Mouse (Mus musculus) CD4-positive, CD25-positive, alpha-beta regulatory T cell, adult 2 months (primary cell): Measurements from ENCODE around the gene Ephb2.

Source experiments
- DNase-seq: peaks from one replicate; pipeline ENCODE4 v3.0.0-alpha.2; 2012; ENCODE audit warnings: low read depth, low spot score

Ephb2 gene

DNA sequence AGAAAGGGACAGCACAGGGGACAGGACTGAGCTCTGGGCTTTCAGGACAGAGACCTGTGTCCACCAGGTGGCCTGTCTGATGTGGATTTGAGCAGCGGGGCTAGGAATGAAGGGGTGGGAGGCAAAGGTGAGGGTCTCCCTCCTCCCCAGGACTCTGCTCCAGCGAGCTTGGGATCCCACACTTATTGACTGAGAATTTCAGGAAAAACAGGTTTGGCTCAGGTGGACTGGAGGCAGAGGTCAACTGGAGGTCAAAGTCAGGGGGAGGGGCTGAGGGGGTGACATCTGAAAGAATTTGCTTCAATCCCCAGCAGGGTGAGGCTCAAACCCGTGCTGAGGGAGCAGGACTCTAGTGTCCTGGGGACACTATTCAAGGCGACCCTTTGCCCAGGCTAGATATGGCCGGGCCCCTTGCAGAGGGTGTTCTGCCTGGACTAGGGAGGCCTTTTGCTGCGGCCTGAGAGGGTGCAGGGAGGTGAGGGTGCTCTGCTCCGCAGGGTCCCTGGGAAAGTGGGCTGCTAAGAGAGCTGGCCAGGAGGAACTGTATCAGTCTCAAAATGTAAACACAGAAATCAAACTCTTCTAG, 103.2 kb downstream of the Ephb2 start:
- no peak for DNase-seq

DNA sequence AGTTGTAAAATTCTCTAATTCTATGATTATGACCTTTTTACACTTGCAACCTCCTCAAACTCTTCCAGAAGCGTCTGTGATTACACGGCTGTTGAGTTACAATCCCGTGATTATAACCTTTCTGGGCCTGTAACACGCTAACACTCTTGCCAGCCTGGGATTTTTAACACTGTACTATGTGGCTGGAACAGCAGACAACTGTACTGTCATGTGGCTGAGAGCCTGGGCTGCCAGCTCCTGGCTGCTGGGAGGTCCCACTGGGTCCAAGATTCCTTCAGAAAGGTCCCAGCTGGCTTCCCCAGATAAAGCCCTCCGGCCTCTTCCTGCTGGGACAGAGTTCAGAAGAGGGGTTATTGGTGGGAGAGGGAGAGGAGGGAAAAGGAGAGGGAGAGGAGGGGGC, 104.0 kb downstream of the Ephb2 start:
- DNase-seq, result no peak

DNA sequence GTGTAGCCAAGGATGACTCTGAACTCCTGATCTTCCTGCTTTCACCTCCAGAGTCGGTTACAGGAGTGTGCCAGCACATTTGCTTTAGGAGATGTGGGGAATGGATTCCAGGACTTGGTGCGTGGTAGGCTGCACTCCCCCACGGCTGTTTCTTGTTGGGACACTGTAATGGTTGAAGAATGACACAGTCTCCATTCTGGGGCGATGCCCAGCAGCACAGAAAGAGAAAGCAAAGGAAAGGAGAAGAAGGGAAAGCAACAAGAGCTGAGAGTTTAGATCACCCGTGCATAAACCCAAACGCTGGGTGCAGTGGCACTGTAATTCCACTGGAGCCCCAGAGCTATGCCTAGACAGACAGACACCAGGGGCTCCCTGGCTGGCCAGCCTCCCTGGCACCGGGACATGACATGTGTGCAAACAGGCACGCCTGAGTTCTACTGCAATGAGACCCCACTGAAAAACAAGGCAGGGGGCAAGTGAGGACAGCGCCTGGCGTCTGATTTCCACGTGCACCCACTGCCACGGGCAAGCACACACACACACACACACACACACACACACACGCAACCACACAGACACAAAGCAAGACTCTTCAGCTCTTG, 104.7 kb downstream of the Ephb2 start:
- no peak for DNase-seq

DNA sequence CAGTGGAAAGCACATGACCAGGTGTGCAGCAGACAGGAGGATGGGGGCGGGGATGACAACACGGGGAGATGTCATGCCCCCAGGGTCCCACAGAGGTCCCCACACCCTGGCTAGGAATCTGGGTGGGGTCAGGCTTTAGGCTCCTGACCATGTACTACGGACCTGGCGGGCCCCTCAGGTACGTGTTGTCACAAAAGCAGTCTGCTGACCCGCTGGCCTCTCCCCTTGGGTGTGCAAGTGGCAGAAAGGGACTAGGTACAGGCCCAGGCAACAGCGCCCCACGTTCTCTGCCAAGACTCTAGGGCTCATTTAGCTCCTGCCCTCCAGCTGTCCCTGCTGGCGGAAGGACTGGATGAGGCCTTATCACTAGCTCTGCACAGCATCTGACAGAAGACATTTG, 105.3 kb downstream of the Ephb2 start:
- no peak for DNase-seq

DNA sequence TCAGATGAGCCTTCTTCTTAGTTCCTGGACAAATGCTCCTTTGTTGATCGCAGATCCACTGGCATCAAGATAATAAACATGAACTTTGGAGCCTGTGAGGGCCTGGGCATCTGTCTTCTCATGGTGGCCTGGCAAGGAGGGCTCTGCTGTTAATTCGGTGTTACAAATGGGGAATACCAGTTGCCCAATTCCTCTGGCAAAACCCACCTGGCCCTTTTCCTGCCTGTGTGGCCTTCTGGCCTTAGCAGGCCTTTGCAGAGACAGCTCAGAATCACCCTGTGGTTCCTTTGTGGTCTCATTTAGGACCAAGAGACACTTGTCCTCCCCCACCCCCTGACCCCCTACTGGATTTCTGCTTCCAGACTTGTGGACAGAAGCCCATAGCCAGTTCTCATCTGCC, 106.2 kb downstream of the Ephb2 start:
- DNase-seq, result no peak

DNA sequence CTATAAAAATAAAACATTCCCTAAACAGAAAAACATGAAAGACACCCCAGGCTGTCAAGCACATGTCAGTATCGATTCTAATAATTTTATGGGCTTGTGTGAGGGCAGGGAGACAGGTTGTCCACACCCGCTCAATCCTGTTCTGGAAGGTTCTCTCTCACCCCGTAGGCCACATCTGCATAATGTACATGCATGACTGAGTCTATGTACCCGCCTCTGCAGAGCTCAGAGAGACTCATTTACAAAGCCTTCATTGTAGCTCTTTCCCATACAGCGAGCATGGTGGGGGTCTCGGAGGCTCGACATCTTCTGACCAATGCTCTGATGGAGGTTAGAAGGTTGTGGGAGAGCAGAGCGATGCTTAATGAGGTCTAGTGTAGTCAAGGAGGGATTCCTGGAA, 108.8 kb downstream of the Ephb2 start:
- no peak for DNase-seq

DNA sequence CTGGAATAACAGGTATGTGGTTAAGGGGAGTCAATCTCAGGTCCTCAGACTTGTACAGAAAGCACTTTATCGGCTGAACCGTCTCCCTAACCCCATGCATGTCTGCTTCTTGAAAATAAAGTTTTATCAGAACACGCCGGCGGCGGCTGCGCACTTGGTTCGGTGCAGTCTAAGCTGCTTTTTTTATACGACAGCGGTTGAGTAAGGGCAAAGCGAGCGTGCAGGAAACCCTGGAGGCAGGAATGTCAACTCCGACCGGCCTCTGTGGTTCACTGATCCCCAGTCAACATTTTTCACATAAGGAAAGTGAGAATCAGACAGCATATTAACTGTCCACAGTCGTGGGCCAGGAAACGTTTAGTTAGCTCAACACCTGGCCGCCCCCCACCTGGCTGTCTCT, 111.1 kb downstream of the Ephb2 start:
- no peak for DNase-seq

DNA sequence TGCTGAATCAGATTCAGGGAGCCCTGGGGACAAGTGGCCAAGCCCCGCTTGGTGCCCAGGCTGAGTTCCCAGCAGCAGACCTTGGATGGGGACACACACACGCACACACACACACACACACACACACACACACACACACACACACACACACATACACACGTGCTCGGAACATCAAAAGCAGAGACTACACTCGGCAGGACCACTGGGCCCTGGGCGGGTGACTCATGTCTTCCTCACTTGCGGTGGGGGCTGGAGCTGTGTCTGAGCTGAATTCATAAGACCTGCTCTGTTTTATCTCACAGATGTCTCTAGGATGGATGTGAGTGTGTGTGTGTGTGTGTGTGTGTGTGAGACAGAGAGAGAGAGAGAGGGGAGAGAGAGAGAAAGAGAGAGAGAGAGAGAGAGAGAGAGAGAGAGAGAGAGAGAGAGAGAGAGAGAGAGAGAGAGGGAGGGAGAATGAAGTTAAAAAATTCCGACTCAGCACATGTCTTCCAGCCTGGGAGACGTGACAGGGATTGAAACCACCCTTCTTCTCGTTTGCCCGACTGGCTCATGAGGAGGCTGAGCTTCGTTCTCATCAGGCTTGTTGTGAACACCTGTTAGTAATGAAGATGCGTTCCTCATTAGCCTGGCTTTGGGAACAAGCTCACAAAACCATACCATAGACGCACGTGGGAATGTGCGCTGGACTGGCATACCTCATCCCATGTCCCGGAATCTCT, 113.3 kb downstream of the Ephb2 start:
- no peak for DNase-seq

DNA sequence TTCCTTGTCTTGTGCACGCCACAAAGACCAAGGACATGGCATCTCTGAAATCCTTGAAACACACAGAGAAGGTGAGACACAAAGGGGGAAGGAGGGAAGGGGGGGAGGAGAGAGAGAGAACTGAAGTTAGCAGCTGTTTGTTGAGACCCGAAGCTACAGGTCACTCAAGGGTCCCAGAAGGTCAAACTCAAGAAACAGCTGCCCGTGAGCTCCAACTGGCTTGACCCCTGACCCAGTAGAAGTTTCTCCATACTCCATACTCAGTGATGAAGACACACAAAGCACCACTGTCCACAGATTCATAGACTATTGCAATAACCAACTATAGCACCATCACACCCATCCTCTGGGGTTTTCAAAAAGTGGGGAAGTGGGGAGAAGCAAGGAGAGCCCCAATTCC, 113.9 kb downstream of the Ephb2 start:
- no peak for DNase-seq

DNA sequence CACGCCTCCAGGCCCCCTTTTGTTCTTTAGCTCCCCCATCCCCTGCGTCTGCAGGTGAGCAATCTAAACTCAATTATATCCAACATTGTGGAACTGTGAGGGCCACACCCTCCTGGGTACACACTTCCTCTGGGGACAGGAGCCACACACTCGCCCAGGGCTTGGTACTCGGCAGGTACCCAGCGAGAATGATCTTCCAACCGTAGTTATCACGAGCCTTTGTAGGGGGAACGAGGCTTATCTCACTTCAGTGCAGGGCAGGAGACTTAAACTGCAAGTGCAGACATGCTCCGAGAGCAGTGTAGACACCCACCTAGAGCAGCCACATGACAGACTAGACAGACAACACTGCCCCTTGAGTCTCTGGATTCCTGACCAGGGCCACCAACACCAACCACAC, 115.8 kb downstream of the Ephb2 start:
- no peak for DNase-seq

DNA sequence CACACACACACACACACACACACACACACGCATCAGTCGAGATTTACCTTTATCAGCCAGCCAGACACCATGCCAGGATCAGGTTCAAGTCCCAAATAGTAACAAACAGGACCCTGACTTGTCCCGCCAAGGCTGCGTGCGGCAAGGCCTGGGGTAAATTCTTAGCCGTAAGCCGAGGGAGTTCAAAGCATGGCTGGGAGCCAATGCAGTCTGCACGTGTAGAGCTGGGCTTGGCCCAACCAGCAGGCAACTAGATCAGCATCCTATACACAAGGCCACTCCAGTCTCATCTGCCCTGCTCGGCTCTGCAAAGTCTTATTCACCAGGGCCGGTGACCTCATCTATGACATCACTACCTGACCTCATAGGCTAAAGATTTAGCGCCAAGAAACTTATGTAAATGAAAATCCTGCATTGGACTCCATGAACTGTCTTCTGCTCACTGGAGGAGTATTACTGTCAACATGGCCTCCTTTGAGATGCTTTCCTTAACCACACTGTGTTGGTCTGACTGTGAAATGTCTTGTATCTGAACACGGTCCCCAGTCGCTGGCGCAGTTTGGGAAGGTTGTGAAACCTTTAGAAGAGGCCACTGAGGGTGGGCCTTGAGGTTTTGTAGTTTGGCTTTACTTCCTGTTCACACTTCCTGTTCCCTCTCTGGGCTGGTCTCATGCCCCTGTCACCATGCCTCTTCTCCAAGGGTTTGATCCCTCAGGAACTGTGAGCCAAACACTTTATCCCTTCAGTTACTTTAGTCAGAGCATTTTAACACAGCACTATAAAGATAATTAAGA, 117.4 kb downstream of the Ephb2 start:
- no peak for DNase-seq

DNA sequence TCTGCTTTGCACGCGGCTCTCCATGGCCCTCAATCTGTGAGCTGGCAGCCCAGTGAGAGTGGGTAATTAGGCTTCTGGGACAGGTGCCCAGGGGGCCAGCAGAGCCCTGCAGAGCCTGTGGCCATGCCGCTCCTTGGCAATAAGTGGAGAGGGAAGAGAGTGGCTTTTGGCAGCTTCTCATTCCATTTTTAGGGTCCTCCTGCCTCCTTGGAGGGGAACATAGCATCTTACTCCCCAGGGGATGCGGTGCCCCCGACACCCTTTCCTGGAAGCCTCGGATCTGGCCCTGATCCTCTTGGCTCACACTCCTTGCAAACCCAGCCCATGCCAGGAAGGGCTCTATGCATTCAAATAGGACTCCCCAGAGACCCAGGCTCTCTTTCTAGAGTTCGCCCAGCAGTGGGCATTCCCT, 119.2 kb downstream of the Ephb2 start:
- no peak for DNase-seq

DNA sequence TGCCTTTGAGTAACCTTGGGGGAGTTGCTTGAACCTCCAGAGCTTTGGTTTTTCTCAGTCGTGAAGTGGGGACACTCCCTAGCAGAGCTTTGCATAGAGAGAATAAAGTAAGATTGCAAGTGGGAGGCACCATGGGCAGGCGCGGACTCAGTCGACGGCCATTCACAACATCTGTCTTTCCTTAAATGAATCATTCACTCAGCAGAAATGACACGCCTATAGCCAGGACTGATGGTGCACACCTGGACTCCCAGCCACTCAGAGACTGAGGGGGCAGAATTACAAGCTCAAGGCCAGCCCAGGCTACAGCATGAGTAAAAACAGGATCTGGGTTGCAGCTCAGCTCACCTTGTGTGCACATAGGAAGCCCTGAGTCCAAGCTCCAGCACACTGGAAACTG, 121.3 kb downstream of the Ephb2 start:
- DNase-seq, result no peak

DNA sequence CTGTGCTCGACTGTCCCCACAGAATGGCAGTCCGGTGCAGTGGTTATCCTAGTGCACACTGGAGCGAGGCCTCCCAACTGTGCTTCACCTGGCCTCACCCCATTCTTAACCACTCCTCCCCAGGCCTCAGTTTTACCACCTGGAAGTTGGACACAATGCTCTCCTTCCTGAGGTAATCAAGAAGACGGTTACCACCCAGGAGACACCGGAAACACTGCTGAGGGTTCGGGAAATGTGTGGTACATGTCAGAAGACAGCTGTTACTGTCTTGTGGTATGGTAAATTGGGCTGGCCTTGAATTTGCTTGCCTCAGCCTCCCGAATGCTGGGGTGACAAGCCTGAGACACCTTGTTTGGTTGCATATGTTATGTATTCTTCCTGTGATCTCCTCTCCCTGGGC, 121.9 kb downstream of the Ephb2 start:
- no peak for DNase-seq

DNA sequence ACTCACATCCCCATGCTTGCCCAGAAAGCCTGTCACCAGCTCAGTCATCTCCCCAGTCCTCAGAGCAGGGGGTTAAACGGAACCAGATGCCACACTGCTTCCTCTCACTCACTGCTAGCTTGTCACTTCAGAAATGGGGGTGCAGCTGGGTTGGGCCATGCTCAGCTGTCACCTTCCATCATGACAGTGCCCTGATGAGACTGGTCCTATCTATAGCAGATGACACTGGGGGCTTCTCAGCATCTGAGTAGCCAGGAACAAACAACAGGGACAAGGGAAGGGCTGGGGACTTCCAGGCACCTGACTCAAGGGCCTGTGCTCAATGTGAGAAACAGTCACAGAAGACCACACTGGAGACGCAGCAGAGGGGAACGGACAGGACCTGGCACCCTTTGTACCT, 122.4 kb downstream of the Ephb2 start:
- no peak for DNase-seq

DNA sequence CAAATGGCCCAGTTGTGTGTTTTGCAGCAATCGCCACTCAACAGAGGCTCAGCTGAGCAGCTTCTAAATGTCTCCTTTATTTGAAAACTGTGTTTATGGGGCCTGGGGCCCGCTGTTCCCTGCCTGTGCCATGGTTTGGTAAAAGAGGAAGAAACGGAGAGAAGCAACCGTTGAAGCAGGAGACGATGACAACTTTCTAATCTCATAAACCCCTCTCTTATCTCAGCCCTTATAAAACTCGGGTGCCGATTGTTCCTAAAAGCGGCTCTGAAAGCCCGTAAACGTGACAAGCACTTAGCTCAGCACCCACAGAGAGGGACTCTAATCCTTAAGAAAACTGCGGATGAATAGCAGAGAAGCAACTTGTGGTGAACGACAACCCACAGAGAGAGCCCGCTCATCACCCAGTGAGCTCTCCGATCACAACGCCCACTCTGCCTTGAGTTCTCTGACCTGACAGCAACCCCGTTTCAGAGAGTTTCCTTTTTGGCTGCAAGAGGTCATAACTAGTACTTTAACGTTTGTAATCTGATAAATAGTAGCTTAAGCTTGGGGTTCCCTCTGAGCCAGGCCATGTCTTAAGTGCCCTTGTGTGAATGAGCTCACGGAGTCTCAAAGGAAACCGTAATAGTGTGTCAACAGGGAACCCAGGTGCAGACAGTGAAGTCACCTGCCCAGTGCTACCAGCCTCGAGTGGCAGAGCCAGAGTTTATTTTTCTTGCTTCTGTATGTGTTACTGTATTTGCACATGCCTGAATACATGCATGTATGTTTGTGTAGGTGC, 123.6 kb downstream of the Ephb2 start:
- DNase-seq, result peak; percentile 8

DNA sequence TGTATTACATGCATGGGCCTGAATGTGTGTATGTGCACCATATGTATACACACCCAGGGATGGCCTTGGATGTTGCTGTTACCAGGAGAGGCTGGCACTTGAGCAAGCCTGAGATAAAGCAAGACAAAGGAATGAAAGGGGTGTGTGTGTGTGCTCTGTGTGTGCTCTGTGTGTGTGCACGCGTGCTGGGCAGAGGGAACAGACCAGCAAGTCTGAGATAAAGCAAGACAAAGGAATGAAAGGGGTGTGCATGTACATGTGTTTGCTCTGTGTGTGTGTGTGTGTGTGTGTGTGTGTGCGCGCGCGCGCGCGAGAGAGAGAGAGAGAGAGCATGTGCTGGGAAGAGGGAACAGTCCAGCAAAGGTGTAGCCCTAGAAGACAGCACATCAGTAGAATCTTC, 125.4 kb downstream of the Ephb2 start:
- no peak for DNase-seq

DNA sequence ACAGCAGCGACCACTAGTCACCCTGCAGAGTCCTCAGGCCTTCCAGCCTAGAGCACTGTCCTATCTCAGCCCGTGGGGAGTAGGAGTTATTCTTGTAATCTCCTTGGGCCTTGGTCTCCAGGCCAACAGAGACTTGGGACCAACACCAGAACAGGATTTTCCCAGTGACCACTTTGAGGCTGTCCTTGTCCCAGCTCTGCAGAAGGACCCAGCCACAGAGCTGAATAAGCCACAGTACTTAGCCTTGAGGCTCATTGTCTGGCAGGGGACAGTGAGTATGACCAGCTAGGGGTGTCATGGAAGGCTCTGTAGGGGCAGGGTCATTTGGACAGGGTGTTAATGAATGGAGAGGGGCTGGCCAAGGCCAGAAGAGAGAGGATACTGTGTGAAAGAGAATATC, 126.8 kb downstream of the Ephb2 start:
- no peak for DNase-seq

DNA sequence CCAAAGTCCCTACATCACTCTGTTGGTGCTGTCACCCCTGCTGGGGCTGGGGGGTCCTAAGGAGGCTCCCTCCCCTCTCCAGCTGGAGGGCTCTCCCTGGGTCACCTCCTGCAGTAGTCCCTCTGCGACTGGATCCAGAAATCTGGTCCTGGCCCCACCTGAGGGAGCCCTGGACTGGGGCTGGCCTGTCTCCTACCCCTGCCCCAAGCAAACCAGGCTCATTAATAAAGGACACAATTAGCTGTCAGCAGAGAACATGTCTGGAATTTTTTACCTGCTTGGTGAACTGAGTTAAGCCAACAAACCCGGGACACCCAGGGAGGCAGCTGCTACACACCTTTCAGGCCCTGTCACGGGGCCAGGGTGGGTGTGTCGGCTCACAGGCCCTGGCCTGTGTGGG, 129.1 kb downstream of the Ephb2 start:
- no peak for DNase-seq

DNA sequence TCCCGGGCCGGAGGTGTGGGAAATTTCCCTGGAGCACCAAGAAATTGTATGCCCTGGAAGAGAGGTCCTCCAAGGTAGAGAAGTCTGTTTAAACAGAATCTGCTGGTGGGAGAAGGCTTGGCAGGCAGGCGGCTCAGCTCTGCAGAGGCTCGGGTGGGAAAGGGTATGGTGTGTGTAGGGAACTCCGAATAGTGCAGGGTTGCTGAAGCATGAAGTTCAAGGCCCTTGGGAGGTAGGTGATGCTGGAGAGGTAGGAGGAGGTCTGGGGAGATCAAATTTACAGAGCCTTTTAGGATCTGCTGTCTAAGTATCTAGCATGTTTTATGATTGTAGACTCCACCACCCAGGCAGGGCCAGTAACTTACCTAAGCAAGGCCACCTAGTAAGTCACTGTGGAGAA, 130.7 kb downstream of the Ephb2 start:
- DNase-seq, result no peak

DNA sequence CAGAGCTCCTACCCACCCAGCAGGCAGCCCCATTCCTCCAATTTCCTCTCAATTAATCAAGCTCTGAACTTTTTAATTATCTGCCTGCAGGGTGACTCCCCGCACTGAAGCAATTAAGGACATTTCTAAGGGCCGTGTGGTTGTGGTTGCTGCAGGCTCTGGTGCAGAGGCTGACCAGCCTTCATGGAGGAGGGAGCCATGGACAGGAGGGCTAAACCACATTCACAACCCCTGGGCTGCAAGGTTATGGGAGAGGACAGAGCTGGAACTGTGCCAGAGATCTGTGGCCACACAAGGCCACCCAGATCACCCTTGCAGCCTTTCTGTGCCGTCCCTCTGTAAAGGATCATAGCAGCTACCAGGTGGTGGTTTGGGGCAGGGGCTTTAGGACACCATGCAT, 131.2 kb downstream of the Ephb2 start:
- DNase-seq, result no peak

DNA sequence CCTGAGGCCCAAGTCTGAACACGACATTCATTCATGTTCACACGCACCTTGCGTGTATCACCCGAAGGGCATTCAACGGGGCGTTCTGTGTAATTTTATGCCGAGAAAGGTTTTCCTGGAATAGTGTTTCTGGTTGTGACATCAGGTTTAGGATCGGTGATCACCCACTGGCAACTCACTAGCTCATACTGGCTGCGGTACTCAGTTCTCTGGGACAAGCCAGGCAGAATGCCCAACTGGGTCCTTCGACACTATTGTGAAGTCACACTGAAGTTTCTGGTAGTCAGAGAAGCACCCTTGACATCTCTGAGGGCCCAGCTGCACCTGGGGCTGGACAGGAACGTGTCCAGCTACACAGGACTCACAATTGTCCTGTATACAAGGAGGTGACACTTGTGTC, 132.4 kb downstream of the Ephb2 start:
- DNase-seq, result no peak
